Mouse (Mus musculus): Measurements from ENCODE around the gene Irf2bpl. TPM values are rescaled to one million over a fixed set of nuclear protein-coding genes. Genes with fewer than 3 reads are reported as not detected.

Irf2bpl gene
- polyA plus RNA-seq, 1 experiment from 2014 or later, result 25.4 TPM

- Histone ChIP-seq H3K4me2 (ENCODE audit: low read depth, low read length) (no peak overlapping the region), H3K27ac (ENCODE audit: low read length) (peak overlapping the region; percentile 79), H3K27me3 (ENCODE audit: control insufficient read depth, insufficient read depth, low read length) (no peaks in the 10 kb centered on the region), H3K4me1 (ENCODE audit: control insufficient read depth, insufficient read depth, low read length) (peaks cover 43% of the 10 kb centered on the region), H3K9ac (ENCODE audit: low read length) (no peak overlapping the region), H3K9me3 (replicated peaks; ENCODE audit: control insufficient read depth, low read length) (no peaks in the 10 kb centered on the region), H3K4me3 (ENCODE audit: low read length) (no peak overlapping the region), H3K36me3 (ENCODE audit: control insufficient read depth, insufficient read depth) (no peaks in the 10 kb centered on the region)
- ATAC-seq (replicated peaks; ENCODE audit: extremely low read depth, insufficient read depth, low FRiP score), result no peak
- 65% methylated on average over 7 of the region's 8 CpGs for WGBS
These were observed 27.3 kb downstream of the Irf2bpl start for GRCm38 (mm10) chr12:86857290-86857689.

- Histone ChIP-seq H3K27ac (ENCODE audit: low read length) (peak overlapping the region; percentile 79), H3K27me3 (ENCODE audit: control insufficient read depth, insufficient read depth, low read length) (no peaks in the 10 kb centered on the region), H3K4me1 (ENCODE audit: control insufficient read depth, insufficient read depth, low read length) (peaks cover 42% of the 10 kb centered on the region), H3K9ac (ENCODE audit: low read length) (peak overlapping the region; percentile 30), H3K4me2 (ENCODE audit: low read depth, low read length) (peak overlapping the region; percentile 39), H3K36me3 (ENCODE audit: control insufficient read depth, insufficient read depth) (no peaks in the 10 kb centered on the region), H3K4me3 (ENCODE audit: low read length) (peak overlapping the region; percentile 12; the same call in 1 of the 2 replicates), H3K9me3 (replicated peaks; ENCODE audit: control insufficient read depth, low read length) (no peaks in the 10 kb centered on the region)
- WGBS, result 5% methylated on average over 11 of the region's 11 CpGs
- ATAC-seq (replicated peaks; ENCODE audit: extremely low read depth, insufficient read depth, low FRiP score), result peak; percentile 84
These were observed 28.9 kb downstream of the Irf2bpl start for GRCm38 (mm10) chr12:86855670-86856069.

- WGBS, result 43% methylated on average over 1 of the region's 1 CpGs
- H3K27ac ChIP-seq (ENCODE audit: low read length), result no peak overlapping the region
- ATAC-seq (replicated peaks; ENCODE audit: extremely low read depth, insufficient read depth, low FRiP score), result no peak
- H3K9me3 ChIP-seq (replicated peaks; ENCODE audit: control insufficient read depth, low read length), result no peaks in the 10 kb centered on the region
- H3K36me3 ChIP-seq (ENCODE audit: control insufficient read depth, insufficient read depth), result no peaks in the 10 kb centered on the region
- H3K4me2 ChIP-seq (ENCODE audit: low read depth, low read length), result no peak overlapping the region
- H3K9ac ChIP-seq (ENCODE audit: low read length), result no peak overlapping the region
- no peaks in the 10 kb centered on the region for H3K27me3 ChIP-seq (ENCODE audit: control insufficient read depth, insufficient read depth, low read length)
- no peak overlapping the region for H3K4me3 ChIP-seq (ENCODE audit: low read length)
- peaks cover 23% of the 10 kb centered on the region for H3K4me1 ChIP-seq (ENCODE audit: control insufficient read depth, insufficient read depth, low read length)
These were observed 31.1 kb downstream of the Irf2bpl start for GRCm38 (mm10) chr12:86853516-86853915.

- Histone ChIP-seq H3K4me1 (ENCODE audit: control insufficient read depth, insufficient read depth, low read length) (peaks cover 10% of the 10 kb centered on the region), H3K36me3 (ENCODE audit: control insufficient read depth, insufficient read depth) (no peaks in the 10 kb centered on the region), H3K4me2 (ENCODE audit: low read depth, low read length) (no peak overlapping the region), H3K27ac (ENCODE audit: low read length) (no peak overlapping the region), H3K9ac (ENCODE audit: low read length) (no peak overlapping the region), H3K9me3 (replicated peaks; ENCODE audit: control insufficient read depth, low read length) (no peaks in the 10 kb centered on the region; the same call in 1 of the 2 replicates), H3K27me3 (ENCODE audit: control insufficient read depth, insufficient read depth, low read length) (no peaks in the 10 kb centered on the region), H3K4me3 (ENCODE audit: low read length) (no peak overlapping the region)
- no peak for ATAC-seq (replicated peaks; ENCODE audit: extremely low read depth, insufficient read depth, low FRiP score)
These were observed 33.3 kb downstream of the Irf2bpl start for GRCm38 (mm10) chr12:86851313-86851712.

GRCm38 (mm10) chr12:86850746-86851145 lies 33.9 kb downstream of the Irf2bpl start:
- ATAC-seq (replicated peaks; ENCODE audit: extremely low read depth, insufficient read depth, low FRiP score), result no peak
- 83% methylated on average over 5 of the region's 5 CpGs for WGBS

GRCm38 (mm10) chr12:86849945-86850626 lies 34.5 kb downstream of the Irf2bpl start:
- Histone ChIP-seq H3K4me3 (ENCODE audit: low read length) (no peak overlapping the region), H3K9ac (ENCODE audit: low read length) (no peak overlapping the region), H3K9me3 (replicated peaks; ENCODE audit: control insufficient read depth, low read length) (no peaks in the 10 kb centered on the region; the same call in 1 of the 2 replicates), H3K27me3 (ENCODE audit: control insufficient read depth, insufficient read depth, low read length) (no peaks in the 10 kb centered on the region), H3K27ac (ENCODE audit: low read length) (no peak overlapping the region), H3K36me3 (ENCODE audit: control insufficient read depth, insufficient read depth) (no peaks in the 10 kb centered on the region), H3K4me2 (ENCODE audit: low read depth, low read length) (no peak overlapping the region), H3K4me1 (ENCODE audit: control insufficient read depth, insufficient read depth, low read length) (no peaks in the 10 kb centered on the region; the same call in 1 of the 2 replicates)
- no peak for ATAC-seq (replicated peaks; ENCODE audit: extremely low read depth, insufficient read depth, low FRiP score)
- 62% methylated on average over 10 of the region's 10 CpGs for WGBS

More at GRCm38 (mm10) chr12:86850746-86851145, 33.9 kb downstream of the Irf2bpl start:
- H3K9me3 ChIP-seq (replicated peaks; ENCODE audit: control insufficient read depth, low read length), result no peaks in the 10 kb centered on the region; the same call in 1 of the 2 replicates
- H3K4me2 ChIP-seq (ENCODE audit: low read depth, low read length), result no peak overlapping the region
- H3K4me3 ChIP-seq (ENCODE audit: low read length), result no peak overlapping the region
- no peaks in the 10 kb centered on the region for H3K36me3 ChIP-seq (ENCODE audit: control insufficient read depth, insufficient read depth)
- H3K4me1 ChIP-seq (ENCODE audit: control insufficient read depth, insufficient read depth, low read length), result peaks cover 6% of the 10 kb centered on the region
- no peak overlapping the region for H3K27ac ChIP-seq (ENCODE audit: low read length)
- no peaks in the 10 kb centered on the region for H3K27me3 ChIP-seq (ENCODE audit: control insufficient read depth, insufficient read depth, low read length)
- no peak overlapping the region for H3K9ac ChIP-seq (ENCODE audit: low read length)

GRCm38 (mm10) chr12:86842866-86843459 lies 41.6 kb downstream of the Irf2bpl start:
- H3K9ac ChIP-seq (ENCODE audit: low read length), result no peak overlapping the region
- H3K4me1 ChIP-seq (ENCODE audit: control insufficient read depth, insufficient read depth, low read length), result peaks cover 12% of the 10 kb centered on the region
- H3K9me3 ChIP-seq (replicated peaks; ENCODE audit: control insufficient read depth, low read length), result no peaks in the 10 kb centered on the region; the same call in 1 of the 2 replicates
- H3K36me3 ChIP-seq (ENCODE audit: control insufficient read depth, insufficient read depth), result no peaks in the 10 kb centered on the region
- H3K27me3 ChIP-seq (ENCODE audit: control insufficient read depth, insufficient read depth, low read length), result no peaks in the 10 kb centered on the region
- H3K27ac ChIP-seq (ENCODE audit: low read length), result no peak overlapping the region
- no peak overlapping the region for H3K4me3 ChIP-seq (ENCODE audit: low read length)
- no peak for ATAC-seq (replicated peaks; ENCODE audit: extremely low read depth, insufficient read depth, low FRiP score)
- no peak overlapping the region for H3K4me2 ChIP-seq (ENCODE audit: low read depth, low read length)
- WGBS, result 37% methylated on average over 15 of the region's 15 CpGs

GRCm38 (mm10) chr12:86840526-86840925 lies 44.1 kb downstream of the Irf2bpl start:
- no peaks in the 10 kb centered on the region for H3K27me3 ChIP-seq (ENCODE audit: control insufficient read depth, insufficient read depth, low read length)
- H3K9me3 ChIP-seq (replicated peaks; ENCODE audit: control insufficient read depth, low read length), result no peaks in the 10 kb centered on the region
- ATAC-seq (replicated peaks; ENCODE audit: extremely low read depth, insufficient read depth, low FRiP score), result no peak
- H3K4me1 ChIP-seq (ENCODE audit: control insufficient read depth, insufficient read depth, low read length), result peaks cover 21% of the 10 kb centered on the region
- no peak overlapping the region for H3K27ac ChIP-seq (ENCODE audit: low read length)
- no peaks in the 10 kb centered on the region for H3K36me3 ChIP-seq (ENCODE audit: control insufficient read depth, insufficient read depth)
- WGBS, result 82% methylated on average over 4 of the region's 4 CpGs
- no peak overlapping the region for H3K9ac ChIP-seq (ENCODE audit: low read length)
- H3K4me2 ChIP-seq (ENCODE audit: low read depth, low read length), result no peak overlapping the region
- H3K4me3 ChIP-seq (ENCODE audit: low read length), result no peak overlapping the region

- Histone ChIP-seq H3K4me1 (ENCODE audit: control insufficient read depth, insufficient read depth, low read length) (peaks cover 37% of the 10 kb centered on the region), H3K9me3 (replicated peaks; ENCODE audit: control insufficient read depth, low read length) (no peaks in the 10 kb centered on the region), H3K36me3 (ENCODE audit: control insufficient read depth, insufficient read depth) (no peaks in the 10 kb centered on the region), H3K4me3 (ENCODE audit: low read length) (no peak overlapping the region), H3K27me3 (ENCODE audit: control insufficient read depth, insufficient read depth, low read length) (no peaks in the 10 kb centered on the region), H3K4me2 (ENCODE audit: low read depth, low read length) (no peak overlapping the region), H3K27ac (ENCODE audit: low read length) (peak overlapping the region; percentile 41), H3K9ac (ENCODE audit: low read length) (no peak overlapping the region)
- 57% methylated on average over 2 of the region's 2 CpGs for WGBS
- ATAC-seq (replicated peaks; ENCODE audit: extremely low read depth, insufficient read depth, low FRiP score), result no peak
These were observed 46.4 kb downstream of the Irf2bpl start for GRCm38 (mm10) chr12:86838181-86838580.

Measured in heart, embryonic 16.5 days (tissue).